Mouse (Mus musculus): ENCODE measurements around the gene Olfr866. TPM values are rescaled to one million over a fixed set of nuclear protein-coding genes. Genes with fewer than 3 reads are reported as not detected.

Olfr866 gene
- not detected for total RNA-seq (2021)

DNA sequence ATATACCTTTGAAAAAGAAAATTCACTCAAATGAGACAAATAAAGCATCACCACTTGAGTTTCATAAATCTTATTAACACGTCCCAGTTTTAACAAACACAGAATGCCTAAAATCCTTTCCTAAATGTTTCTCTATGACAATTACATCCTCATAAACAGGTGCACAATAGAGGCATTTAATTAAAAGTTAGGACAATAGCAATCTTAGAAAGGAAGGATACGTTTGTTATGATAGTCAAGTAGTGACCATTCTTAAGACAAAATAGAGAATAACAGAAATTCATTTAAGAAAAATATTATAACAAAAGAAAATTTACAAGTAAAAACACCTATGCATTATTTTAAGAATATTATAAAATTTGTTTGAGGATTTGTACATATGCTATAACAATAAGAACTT, at the start of gene Olfr866:
Olfr866 (minus strand) TSS at position 101 of the 400 bp plus-strand sequence.
- no peak for DNase-seq

DNA sequence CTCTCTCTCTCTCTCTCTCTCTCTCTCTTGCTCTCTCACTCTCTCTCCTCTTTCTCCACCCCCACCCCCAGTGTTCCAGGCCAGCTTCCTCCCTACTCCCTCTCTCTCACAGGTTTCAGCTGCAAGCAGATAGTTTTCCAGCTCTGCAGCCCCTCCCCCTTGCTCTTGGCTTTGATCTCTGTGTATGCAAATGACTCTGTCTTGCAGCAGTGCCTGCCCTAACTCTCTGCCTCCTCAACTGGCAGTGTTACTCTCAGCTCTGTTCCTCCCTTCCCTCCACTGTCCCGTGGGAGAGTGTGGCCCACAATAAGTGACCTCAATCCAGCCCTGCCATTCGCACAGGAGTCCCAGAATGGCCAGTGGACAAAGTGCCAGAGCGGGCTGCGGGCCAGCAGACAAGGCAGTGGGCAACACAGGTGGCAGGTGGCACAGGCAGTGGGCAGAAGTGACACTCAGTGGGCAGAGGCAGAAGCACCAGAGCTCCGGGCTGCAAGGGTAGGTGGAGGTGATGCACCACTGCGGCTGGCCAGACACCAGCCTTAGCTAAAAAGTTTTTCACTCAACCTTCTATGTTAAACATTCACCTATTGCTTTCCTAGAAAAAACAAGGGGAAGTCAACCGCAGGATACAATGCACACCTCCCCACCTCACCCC, 45.8 kb upstream of the Olfr866 start:
- no peak for DNase-seq

DNA sequence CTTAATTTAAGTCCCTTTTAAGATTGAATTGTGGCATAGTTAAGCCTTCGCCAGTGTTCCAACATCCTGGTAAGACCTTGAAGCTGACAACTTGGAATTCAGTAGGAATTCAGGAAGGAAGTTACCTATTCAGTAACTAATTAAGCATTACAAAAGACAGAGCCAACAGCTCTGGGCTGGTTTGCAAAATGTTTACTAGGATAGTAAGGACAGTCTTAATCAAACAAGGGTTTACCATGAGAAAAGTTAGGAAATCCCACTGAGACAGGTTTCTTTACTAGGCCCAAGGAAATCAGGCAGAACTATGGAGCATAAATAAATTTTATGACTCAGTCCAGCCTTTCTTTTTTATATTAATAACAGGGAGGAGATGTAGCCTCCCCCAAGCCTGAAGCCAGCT, 43.5 kb upstream of the Olfr866 start:
- no peak for DNase-seq

DNA sequence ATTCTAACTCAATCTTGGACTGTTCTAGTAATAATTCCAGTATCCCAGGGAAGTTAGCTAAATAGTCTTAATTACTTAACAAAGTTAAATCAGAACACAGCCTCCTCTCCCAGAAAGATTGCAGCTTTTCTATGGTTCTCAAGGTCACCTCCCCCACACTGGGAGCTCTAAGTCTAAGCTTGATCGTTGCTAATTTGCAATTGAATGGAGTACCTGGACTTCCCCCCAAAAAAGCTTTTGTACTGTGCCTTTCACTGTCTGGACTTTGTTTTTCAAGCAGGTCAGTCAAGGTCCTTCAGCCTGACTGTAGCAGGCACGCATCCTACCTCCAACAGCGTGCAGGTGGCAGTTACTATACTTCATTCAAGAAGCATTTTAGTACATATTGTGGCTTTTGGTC, 42.4 kb upstream of the Olfr866 start:
- no peak for DNase-seq

DNA sequence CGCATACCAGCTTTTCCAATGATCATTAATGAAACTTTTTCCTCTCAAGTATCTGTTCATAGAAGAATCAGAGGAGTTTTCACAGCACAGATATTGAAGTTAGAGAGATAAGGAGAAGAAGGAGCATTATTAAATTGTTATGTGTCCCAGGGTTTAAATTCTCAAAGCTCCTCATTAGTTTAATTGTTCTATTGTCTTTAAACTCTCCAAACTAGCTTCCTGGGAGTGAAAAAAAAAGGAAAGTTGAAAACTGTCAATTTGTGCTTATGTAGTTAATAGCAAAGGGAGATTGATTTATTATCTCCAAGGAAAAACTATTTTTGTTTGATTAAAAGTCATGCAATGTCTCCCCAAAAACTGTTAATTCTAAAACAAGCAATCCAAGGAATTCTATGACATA, 29.6 kb upstream of the Olfr866 start, which contains the start of gene Olfr867:
Olfr867 (minus strand) TSS at position 101 of the 400 bp plus-strand sequence.
- DNase-seq = no peak

DNA sequence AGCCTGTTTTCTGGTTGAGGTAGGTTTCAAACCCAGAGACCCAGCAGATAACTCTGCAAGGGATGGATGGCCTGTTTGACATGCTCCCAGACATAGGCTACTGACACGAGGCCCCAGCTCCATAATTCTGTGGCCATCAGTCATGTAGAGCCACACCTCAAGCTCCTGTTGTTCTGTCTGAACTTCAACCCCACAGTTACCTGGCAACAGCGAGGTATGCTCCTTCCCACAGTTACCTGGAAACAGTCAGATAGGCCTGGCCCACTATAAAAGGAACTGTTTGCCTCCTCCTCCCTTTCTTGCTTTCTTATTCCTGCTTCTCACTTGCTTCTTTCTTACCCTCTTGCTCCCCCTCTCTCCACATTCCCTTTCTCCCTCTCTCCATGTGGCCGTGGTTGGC, 20.1 kb upstream of the Olfr866 start:
- DNase-seq = no peak

Small RNAs within 50 kb of the gene (microRNA-seq; reads per million reads assigned to microRNA genes)
- gene Gm26231 = 0 reads per million in 2 experiments
- 0 reads per million in 2 experiments for gene Gm44395

Other genes starting within 250 kb of the Olfr866 start
- not detected for gene Olfr58, start 247.8 kb downstream of the Olfr866 start, total RNA-seq (2021)
- not detected for gene Olfr859, start 223.1 kb downstream of the Olfr866 start, total RNA-seq (2021)
- not detected for gene Olfr860, start 178.3 kb downstream of the Olfr866 start, total RNA-seq (2021)
- gene Olfr862, start 140.0 kb downstream of the Olfr866 start, total RNA-seq (2021) = not detected
- gene Olfr77, start 111.2 kb downstream of the Olfr866 start, total RNA-seq (2021) = not detected
- gene Olfr867, start 29.5 kb upstream of the Olfr866 start, total RNA-seq (2021) = not detected
- not detected for gene Olfr868, start 70.6 kb upstream of the Olfr866 start, total RNA-seq (2021)
- not detected for gene Olfr869, start 101.0 kb upstream of the Olfr866 start, total RNA-seq (2021)
- gene Olfr870, start 146.0 kb upstream of the Olfr866 start, total RNA-seq (2021) = not detected
- not detected for gene Olfr871, start 184.2 kb upstream of the Olfr866 start, total RNA-seq (2021)
- not detected for gene Olfr872, start 209.1 kb upstream of the Olfr866 start, total RNA-seq (2021)